Mouse (Mus musculus): ENCODE results near the gene Rhbdd1.

The Rhbdd1 gene

DNA sequence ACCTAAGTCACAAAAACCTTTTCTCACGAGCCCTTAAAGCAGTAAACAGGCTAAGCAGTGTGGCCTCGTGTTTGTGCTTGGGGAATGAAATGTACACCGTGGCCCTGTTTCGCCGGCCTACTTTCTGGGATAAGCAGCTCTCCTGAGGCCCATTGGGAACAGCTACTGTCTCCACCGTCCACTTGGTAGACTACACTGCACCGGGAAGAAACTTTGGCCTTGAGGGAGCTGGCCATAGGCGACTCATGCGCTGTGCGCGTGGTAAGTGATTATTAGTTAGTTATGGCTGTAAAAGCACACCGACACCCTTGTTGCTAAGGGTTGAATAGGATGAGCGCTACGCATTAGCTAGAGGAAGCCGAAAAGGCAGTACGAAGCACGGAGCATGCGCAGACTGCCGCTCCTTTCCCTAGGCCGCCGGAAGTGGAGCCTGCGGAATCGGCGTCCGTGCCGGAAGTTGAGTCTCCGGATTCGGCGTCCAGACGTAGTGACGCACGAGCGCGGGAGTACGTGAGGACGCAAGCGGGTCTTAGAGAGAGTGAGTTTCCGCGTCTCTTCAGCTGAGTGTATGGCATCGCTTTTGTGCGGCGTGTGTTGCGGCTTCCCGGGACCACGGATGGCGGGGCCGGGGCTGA lies at the start of gene Rhbdd1:
Rhbdd1 (plus strand) TSS at position 342 of the 635 bp plus-strand sequence.
- peak; percentile 97 for DNase-seq

DNA sequence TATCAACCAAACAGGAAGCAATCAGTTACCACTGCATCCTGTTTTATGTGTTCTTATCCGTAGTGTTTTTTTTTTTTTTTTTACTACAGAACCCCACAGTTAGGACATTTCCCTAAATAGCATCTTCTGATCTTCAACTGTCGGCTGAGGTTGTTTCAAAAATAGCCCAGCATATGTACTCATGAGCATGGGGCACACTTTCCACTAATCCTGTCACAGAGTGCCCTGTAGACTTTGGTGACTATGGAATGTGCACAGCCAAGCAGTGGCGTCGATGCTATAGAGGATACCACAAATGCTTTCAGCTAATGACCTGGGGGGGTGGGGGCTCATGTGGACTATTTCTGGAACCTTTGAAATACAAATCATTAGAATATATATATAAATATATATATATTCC lies 48.7 kb upstream of the Rhbdd1 start:
- DNase-seq = no peak

DNA sequence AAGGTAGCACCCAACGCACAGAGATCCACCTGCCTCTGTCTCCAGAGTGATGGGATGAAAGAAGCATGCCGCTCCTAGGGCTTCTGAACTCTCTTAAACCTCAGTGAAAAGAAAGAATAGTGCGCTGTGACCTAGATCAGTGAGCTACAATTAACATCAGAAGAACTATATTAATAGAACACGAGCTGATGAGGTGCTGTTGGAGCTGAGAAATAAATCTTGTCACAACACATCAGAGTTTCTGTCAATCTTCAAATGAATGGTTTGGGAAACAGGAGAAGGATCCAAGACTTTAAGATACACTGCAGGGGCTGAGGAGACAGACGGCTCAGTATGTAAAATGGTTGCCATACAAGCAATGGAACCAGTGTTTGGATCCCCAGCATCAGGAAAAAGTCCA lies 44.0 kb upstream of the Rhbdd1 start:
- DNase-seq = no peak

DNA sequence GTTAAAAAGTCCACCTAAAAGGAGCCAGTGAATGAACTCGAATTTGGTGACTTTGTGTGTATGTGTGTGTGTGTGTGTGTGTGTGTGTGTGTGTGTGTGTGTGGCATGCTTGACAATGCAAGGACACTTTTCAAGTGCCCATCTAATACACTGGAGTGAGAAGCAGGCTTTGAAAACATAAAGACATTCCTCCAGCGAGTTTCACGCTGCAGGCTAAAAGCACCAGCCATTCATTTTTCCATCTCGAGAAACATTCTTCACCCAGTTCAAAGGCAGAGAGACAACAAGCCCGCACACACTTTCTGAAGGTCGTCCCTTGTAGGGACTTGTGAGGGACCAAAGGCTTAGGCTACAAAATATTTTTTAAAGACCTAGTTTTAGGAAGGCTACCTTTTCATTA lies 42.7 kb upstream of the Rhbdd1 start:
- DNase-seq = no peak

DNA sequence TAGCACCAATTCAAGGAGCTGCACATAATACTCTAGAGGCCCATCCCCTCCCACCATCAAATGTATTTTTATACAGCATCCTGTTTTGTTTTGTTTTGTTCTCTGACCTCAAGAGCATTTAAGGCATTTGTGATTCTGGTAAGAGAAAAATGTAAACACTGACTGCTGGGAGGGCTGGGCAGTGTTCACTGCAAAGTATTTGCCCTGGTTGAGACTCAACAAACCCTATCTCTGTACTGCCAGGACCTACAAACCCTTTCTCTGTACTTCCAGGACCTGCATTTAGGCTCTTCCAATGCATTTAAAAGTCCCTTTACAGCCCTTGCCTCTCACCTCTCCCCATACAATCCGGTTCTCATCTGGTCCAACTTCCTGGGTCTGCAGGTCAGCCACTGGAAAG lies 41.9 kb upstream of the Rhbdd1 start:
- DNase-seq = no peak

DNA sequence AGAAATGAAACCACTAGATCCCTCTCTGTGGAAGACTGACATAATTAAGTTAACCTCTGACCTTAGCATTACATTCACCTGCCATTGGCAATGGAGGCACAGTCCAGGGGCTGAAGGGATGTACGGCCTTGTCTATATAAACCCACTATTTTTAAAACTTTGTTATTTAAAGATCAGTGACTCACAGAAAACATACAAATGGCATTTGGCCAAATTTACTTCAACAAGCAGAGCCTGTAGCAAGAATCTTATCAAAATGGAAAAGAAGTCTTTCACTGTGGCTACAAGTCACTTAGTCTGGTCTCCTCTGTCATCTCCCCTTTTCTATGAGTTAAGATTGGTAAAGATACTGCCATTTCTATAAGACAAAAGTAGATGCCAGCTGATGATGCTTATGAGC lies 36.5 kb upstream of the Rhbdd1 start:
- DNase-seq = no peak

DNA sequence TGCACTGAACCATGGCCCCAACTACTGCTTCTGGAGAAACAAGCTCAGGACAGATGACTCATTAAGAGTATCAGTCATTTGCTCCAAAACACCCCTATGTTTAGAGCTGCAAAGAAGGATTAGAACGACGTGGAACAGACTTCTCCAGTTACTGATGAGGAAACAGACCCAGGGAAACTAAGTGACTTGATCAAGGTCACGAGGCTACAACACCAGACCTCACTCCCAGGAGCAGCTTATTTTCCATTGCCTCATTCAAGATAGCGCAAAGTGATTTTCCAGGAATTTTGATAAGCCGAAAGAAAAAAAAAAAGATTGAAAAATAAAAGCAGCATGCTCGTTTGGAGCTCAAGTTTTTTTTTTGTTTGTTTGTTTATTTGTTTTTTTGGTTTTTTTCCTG lies 34.4 kb upstream of the Rhbdd1 start:
- no peak for DNase-seq

DNA sequence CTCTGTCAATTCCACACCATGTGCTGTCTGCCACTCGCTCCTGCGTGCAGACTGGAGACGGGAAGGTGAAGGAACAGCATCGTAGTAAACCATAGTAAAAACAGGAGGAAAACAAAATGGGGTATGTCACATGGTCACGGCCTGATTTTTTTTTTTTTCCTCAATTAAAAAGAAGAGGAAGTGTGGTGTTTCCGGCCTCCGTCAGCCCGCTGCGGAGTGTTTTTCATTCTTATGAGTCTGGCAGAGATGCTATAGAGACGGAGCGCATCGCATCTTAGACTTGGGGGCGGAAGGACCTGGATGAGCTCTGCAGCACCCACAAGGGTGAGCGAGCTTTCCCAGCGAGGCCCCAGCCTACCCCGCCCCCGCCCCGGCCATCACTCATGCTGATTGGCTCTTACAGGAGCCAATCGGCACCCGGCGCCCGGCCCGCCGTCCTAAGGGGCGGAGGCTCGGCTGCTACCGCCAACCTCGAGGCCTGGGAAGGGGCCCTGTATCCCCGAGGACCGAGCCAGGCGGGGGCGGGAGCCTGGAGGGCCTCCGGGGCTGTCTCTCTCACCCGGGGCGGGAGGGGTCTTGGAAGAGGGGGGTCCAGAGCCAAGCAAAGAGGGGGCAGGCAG lies 33.1 kb upstream of the Rhbdd1 start:
- peak; percentile 87 for DNase-seq

DNA sequence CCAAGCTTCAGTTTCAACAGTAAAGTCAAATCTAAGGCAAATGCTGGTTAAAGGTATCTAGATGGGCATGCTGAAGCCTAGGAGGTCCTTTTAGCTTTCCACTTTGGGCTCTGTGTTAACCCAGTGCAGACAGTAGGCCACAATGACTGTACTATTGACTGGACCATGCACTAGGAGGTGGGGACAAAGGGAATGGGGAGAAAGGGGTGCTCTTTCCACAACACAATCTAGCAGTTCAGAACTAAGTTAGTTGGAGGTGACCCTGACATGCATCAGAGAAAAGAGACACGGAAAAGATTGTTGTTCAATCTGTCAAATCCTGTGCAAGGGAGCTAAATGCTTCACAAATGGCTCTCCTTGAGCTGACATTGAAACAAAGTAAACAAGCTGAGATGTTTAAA lies 32.4 kb upstream of the Rhbdd1 start:
- DNase-seq = no peak

DNA sequence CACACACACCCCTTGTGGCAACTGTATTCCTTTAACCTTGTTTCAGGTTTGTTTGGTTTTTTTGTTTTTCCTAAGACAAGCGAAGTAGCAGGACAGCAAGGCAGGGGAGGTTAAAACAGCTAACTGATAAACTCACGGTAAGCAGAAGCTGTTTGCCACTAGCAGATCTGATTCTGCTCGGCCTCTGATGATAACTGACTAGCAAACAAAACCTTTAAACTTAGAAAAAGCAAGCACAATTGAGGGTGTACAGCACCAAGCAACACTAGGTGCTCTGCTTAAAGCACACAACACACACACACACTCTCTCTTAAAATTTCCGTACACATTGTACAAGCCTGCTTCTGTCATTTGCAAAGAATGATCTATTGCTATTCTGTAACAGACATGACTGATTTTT lies 31.8 kb upstream of the Rhbdd1 start:
- DNase-seq = no peak

DNA sequence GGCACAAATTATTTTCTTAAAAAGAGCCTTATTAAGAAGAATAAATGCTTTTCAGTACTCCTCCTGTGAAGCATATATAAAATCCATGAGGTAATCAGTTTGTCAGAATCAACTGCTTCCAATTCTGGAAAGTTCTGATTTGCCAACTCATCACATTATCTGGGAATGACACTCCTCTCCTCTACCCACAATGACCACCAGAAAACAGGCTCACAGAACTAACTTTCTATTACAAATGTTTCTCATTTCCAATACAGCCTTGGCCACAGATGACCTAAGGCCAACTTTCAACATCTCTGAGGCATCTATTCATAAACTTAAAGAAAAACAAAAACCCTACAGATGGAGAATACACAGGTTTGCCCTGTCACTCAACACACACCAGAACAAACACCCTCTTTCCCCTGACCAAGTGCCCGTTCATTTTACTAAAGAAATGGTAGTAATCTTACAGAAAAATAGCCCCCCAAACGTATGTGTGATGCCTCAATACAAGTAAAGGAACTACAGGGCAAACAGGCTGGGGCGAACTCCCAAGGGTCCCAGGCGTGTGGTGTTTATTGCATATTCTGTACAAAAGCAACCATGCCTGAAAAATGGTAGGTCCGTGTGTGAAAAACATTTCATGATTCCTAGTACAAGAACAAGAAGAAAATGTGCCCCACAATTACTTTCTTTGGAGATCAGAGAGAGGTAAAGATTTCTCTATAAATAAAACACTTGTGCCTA lies 30.6 kb upstream of the Rhbdd1 start:
- DNase-seq = no peak

DNA sequence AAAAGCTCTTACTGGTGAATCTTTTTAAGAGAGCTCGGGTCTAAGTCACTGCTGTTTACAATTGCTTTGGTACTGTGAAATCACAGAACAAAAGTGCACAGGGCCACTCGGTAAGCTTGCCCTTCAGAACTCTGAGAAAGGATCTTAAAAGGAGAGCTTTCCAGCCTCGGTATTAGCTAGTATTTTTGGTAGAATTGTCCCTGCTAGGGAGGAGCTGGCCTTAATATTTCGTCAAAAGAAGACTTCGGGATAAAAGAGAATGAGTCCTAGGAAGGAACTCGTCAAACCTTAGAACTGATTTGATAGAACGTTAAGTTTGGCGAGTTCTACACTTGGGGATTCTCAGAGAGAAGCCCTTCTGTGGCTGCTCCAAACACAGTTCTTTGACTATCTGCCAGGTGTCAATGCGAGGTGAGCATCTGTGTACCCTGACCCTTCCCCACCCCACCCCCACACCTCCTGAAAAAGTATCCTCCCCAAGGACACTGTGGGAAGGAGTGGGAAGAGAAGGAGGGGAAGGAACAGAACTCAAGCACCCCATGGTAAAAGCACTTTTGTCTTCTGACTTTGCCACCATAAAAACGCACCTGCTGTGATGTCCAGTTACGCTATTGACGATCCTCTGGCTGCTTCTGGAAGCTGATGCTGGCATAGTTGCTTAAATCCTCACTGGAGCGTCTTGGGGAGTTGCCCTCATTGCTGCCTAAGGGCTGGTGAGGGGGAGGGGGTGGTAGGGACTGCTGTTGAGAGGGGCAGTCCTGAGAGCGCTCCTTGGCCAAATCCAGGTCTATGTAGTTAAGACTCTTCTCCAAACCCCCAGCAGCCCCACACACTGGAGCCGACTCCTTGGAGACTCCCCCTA lies 29.8 kb upstream of the Rhbdd1 start:
- no peak for DNase-seq

DNA sequence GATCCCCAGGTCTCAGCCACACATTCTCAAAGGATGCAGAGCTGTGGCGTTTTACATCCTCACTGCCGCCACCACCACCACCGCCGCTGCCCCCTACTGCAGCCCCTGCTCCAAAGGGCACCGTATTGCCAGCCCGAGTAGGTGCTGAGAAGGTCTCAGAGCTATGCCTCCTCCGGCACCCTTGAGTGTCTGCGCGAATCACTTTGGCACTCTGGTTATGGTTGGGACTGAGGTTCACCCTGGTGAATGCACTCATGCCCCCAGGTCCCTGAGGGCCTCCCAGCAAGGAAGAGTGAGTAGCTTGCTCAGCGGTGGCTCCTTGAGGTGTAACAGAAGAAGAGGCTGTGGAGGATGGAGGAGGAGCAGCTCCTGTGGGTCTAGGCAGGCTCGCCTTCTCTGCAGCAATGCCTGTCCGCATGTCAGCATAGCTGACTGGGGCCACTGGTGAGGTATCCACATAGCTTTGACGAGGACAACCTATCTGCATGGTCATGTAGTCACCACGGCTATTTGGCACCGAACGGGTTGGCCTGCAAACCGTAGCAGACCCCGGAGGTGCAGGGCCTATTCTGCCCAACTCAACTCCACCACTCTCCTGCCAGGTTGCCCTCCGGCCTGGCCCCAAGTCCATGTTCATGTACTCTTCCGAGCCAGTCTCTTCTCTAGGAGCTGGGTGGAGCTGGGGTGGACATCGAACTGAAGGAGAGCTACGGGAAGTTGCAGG lies 29.0 kb upstream of the Rhbdd1 start:
- no peak for DNase-seq

DNA sequence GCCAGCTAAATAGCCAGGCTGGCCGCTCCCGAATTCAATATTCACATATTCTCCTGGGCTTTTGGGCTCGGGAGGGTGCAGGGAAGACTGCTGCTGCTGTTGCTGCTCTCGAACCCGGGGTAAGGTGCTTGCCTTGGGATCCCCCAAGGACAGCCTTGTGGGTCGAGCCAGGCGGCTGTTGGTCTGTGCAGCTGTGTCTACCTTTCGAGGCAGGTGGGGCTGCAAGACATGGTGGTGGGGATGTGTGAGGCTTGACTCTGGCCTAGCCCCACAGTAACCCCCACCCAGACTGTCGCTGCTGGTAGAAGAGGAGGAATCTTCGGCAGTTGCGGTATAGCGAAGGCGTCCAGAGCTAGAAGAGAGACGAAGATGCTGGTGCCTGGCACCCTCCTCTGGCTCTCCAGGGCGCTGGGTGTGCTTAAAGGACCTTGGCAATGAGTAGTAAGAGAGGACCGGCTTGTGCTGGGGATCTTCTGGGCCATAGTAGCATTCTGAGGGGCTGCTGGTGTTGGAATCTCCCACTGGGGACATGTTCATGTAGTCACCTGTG lies 28.4 kb upstream of the Rhbdd1 start:
- peak; percentile 27 for DNase-seq

DNA sequence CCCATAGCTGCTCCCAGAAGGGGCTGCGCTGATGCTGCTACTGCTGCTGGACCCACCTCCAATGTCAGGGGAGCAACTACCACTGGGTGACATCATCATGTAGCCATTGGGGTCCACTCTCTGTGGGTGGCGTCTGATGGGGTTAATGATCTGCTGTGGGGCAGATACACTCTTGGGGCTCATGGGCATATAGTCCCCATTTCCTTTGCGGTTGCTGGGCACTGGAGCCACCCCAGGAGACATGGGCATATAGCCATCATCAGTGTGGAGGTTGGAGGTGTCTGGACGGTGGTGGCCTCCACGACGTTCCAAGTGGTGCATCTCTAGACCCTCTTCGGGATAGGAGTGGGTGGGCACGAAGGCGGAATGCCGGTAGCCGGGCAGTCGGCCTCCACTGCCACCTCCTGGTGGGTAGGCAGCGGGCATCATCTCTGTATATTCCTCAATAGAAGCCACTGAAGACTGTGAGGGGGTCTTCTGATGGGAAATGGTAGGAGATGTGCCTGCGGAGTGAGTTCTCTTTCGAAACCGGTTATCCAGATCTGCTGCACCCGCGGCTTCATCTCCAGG lies 27.7 kb upstream of the Rhbdd1 start:
- no peak for DNase-seq

DNA sequence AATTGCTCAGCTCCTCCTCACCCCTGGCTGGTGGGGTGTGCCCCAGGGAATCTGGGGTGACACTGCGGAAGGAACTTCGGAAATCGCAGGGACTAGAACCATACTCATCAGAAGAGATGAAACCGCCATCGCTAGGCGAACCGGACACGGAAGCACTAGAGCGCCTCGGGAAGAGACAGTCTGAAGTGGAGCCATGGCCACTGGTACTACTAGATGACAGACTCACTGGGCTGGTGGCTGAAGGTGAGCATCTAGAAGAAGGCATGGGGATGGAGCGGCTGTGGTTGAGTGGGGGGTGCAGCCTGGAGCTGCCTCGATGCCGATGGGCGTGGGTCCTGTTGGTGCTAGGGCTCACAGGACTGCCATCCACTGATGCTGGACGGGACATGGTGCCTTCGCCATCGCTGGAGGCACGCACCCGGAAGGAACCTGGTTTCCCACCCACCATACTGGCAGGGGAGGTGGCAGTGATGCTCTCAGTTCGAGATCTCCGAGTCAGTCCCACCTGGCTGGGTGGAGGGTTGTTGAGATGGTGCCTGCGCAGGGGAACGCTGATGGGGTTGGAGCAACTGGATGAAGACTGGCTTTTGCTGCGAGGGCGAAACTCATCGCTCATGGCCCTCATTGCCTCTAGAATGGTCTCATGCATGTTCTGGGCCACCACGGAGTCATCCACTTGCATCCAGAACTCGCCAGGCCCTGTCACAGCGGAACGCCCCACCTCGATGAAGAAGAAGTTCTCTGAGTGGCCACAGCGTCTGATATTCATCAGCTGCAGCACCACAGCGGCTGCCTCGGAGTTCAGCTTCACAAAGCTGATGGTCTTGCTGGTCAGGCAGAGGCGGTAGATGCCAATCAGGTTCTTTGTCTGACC lies 26.9 kb upstream of the Rhbdd1 start:
- peak; percentile 27 for DNase-seq

DNA sequence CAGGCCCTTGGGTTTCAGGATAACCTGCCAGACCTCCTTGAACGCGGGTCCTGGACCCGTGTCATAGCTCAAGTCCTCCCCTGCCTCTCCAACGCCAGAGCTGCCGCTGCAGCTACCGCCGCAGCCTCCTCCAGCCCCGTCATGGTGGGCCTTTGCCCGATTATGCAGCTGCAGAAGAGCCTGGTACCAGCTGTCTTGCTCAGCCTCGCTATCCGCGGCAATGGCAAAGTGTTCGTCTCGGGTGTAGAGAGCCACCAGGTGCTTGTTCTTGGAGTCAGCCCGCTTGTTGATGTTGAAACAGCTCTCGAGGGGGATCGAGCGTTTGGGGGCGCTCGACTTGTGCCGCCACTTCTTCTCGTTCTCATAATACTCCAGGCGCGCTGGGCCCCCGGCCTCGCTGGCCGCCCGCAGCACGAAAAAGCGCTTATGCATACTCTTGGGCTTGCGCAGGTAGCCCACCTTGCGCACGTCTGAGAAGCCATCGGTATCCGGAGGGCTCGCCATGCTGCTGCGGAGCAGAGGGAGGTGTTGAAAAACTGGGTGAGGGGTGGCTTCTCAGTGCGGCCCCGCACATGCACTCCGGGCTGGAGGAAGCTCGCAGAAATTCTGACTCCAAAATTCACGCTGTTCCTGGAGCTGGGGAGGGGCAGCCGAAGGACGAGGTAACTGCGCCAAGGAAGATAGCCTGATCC lies 26.1 kb upstream of the Rhbdd1 start:
- peak; percentile 62 for DNase-seq

DNA sequence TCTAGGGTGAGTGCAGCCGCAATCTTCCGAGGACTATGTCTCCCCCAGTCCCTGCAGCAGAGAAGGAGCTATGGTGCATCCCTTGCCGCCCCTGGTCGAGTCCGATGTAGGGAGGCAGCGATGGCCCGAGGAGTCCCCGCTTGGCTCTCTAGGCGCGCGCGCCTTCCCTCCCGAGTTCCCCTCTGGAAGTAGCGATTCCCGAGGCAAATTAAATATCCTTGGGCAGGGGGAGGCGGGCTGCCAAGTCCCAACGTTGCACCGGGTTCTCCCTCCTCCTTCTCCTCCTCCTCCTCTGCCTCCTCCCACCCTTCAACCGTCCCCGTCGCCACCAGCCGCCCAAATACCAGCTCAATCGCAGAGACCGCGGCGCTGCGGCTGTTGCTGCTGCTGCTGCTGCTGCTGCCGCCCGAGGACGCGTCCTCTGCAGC lies 25.5 kb upstream of the Rhbdd1 start:
- DNase-seq = peak; percentile 82

DNA sequence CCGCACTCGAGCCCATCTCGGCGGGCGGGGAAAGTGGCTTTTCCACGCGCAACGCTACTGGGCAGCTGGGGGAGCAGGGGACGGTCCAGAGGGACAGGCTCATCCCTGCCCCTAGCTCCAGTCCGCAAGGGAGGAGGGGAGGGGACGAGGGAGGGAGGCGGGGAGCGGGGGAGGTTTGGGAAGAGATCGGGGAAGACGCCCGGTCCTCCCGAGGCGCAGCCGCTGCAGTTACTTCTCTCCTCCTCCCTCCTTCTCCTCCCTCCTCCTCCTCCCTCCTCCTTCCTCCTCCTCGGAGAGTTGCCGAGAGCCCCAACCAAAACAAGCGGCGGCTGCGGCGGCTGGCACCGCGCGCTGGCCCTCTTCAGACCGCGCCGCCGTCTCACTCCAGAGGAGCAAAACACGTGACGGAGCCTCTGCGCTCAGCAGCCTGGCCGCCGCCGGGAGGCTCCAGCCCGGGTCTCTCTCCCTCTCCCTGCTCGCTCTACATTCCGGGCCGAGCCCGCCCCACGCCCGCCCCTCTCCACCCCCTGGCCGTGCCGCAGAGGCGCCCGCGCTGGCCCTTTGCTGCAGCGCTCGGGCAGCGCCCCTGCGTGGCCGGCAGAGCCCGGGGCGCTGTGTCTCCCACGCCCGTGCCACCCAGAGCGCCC lies 25.0 kb upstream of the Rhbdd1 start, which contains the start of gene Irs1:
Irs1 (minus strand) TSS at position 266 of the 647 bp plus-strand sequence.
- peak; percentile 82 for DNase-seq

All from cerebellum, adult 11 months (tissue).